8 mouse cellular contexts compared by ENCODE assay signal in genomic region chr16:49278478-49278877, GRCm38 (mm10).
DNase-seq lines count a peak whose midpoint lies in the region; ATAC-seq and TF ChIP-seq lines count a peak whose summit lies in the region.

No protein-coding gene starts in this region.

- peak; percentile 43; the same call in 1 of the 2 replicates for TF ChIP-seq CTCF in small intestine, adult 2 months (IDR thresholded peaks at IDR 0.05; ENCODE audit: extremely low read depth, insufficient read length, insufficient replicate concordance, low read depth, low read length)

- ATAC-seq in intestine, embryonic 14.5 days (replicated peaks; ENCODE audit: low FRiP score, low TSS enrichment, low read depth), result no peak; the same call in 1 of the 2 replicates
- no peak for ATAC-seq in intestine, embryonic 16.5 days
- ATAC-seq in cerebellum, adult (ENCODE audit: insufficient number of reproducible peaks, low FRiP score, low TSS enrichment), result peak; percentile 91
- peak; percentile 95 for ATAC-seq in forebrain, embryonic 13.5 days
- peak; percentile 59; the same call in 1 of the 2 replicates for ATAC-seq in hindbrain, embryonic 15.5 days (ENCODE audit: low FRiP score, low read depth)

- no peaks in the 10 kb centered on the region for H3K4me1 ChIP-seq in intestine, embryonic 14.5 days (replicated peaks; ENCODE audit: control insufficient read depth, insufficient read depth, low read length)
- H3K4me1 ChIP-seq in intestine, embryonic 16.5 days (ENCODE audit: control insufficient read depth, insufficient read depth, low read length), result no peaks in the 10 kb centered on the region
- no peaks in the 10 kb centered on the region for H3K4me1 ChIP-seq in forebrain, embryonic 13.5 days
- no peaks in the 10 kb centered on the region for H3K4me1 ChIP-seq in hindbrain, embryonic 15.5 days (replicated peaks)
- no peaks in the 10 kb centered on the region for H3K4me1 ChIP-seq in midbrain, embryonic 10.5 days
- H3K4me1 ChIP-seq in small intestine, adult 2 months (ENCODE audit: control insufficient read depth, insufficient read depth, insufficient read length, low read length), result no peaks in the 10 kb centered on the region

- no peak overlapping the region for H3K9ac ChIP-seq in intestine, embryonic 14.5 days (ENCODE audit: low read length)
- H3K9ac ChIP-seq in intestine, embryonic 16.5 days (ENCODE audit: low read depth, low read length), result no peak overlapping the region
- no peak overlapping the region for H3K9ac ChIP-seq in forebrain, embryonic 13.5 days
- no peak overlapping the region for H3K9ac ChIP-seq in hindbrain, embryonic 15.5 days

- 3% methylated on average over 2 of the region's 2 CpGs for WGBS in intestine, embryonic 14.5 days
- 9% methylated on average over 2 of the region's 2 CpGs for WGBS in intestine, embryonic 16.5 days
- WGBS in forebrain, embryonic 13.5 days, result 3% methylated on average over 2 of the region's 2 CpGs
- WGBS in hindbrain, embryonic 15.5 days, result 4% methylated on average over 2 of the region's 2 CpGs
- WGBS in midbrain, embryonic 10.5 days, result 2% methylated on average over 2 of the region's 2 CpGs
- 11% methylated on average over 2 of the region's 2 CpGs for WGBS in small intestine, adult 2 months

- peak; percentile 87 for DNase-seq in intestine, embryonic 14.5 days (ENCODE audit: low spot score)
- DNase-seq in layer of hippocampus, postnatal 25 days (ENCODE audit: extremely low spot score in 1 of 2, low spot score in 1 of 2), result peak; percentile 34 to 74
- DNase-seq in midbrain, embryonic 10.5 days (ENCODE audit: low spot score), result peak; percentile 64

- no peaks in the 10 kb centered on the region for H3K9me3 ChIP-seq in intestine, embryonic 14.5 days (ENCODE audit: control insufficient read depth, low read length)
- H3K9me3 ChIP-seq in intestine, embryonic 16.5 days (ENCODE audit: control insufficient read depth, low read length), result no peaks in the 10 kb centered on the region
- H3K9me3 ChIP-seq in forebrain, embryonic 13.5 days (replicated peaks), result no peaks in the 10 kb centered on the region
- no peaks in the 10 kb centered on the region for H3K9me3 ChIP-seq in hindbrain, embryonic 15.5 days
- no peaks in the 10 kb centered on the region for H3K9me3 ChIP-seq in midbrain, embryonic 10.5 days (replicated peaks)

- no peak overlapping the region for H3K4me2 ChIP-seq in intestine, embryonic 14.5 days (ENCODE audit: low read length)
- no peak overlapping the region for H3K4me2 ChIP-seq in intestine, embryonic 16.5 days (ENCODE audit: low read depth, low read length)
- no peak overlapping the region for H3K4me2 ChIP-seq in forebrain, embryonic 13.5 days
- no peak overlapping the region for H3K4me2 ChIP-seq in hindbrain, embryonic 15.5 days

- no peak for TF ChIP-seq POLR2A in small intestine, adult 2 months (IDR thresholded peaks at IDR 0.05; ENCODE audit: low read depth, low read length)

- H3K27me3 ChIP-seq in intestine, embryonic 14.5 days (replicated peaks; ENCODE audit: control insufficient read depth, insufficient read depth, low read length), result no peaks in the 10 kb centered on the region
- H3K27me3 ChIP-seq in intestine, embryonic 16.5 days (replicated peaks; ENCODE audit: control insufficient read depth, insufficient read depth, low read length), result no peaks in the 10 kb centered on the region
- no peaks in the 10 kb centered on the region for H3K27me3 ChIP-seq in forebrain, embryonic 13.5 days
- no peaks in the 10 kb centered on the region for H3K27me3 ChIP-seq in hindbrain, embryonic 15.5 days
- no peaks in the 10 kb centered on the region for H3K27me3 ChIP-seq in midbrain, embryonic 10.5 days (ENCODE audit: low read depth, poor library complexity, severe bottlenecking)
- no peaks in the 10 kb centered on the region for H3K27me3 ChIP-seq in small intestine, adult 2 months (ENCODE audit: control insufficient read depth, insufficient read depth, low read length)

- H3K27ac ChIP-seq in intestine, embryonic 14.5 days (ENCODE audit: low read depth), result no peak overlapping the region
- H3K27ac ChIP-seq in intestine, embryonic 16.5 days (ENCODE audit: low read length), result no peak overlapping the region
- H3K27ac ChIP-seq in forebrain, embryonic 13.5 days, result no peak overlapping the region
- no peak overlapping the region for H3K27ac ChIP-seq in hindbrain, embryonic 15.5 days (replicated peaks)
- H3K27ac ChIP-seq in midbrain, embryonic 10.5 days (replicated peaks), result no peak overlapping the region
- no peak overlapping the region for H3K27ac ChIP-seq in small intestine, adult 2 months (ENCODE audit: insufficient read depth, low read depth, low read length)

- no peak overlapping the region for H3K4me3 ChIP-seq in intestine, embryonic 14.5 days (ENCODE audit: low read depth, low read length)
- no peak overlapping the region for H3K4me3 ChIP-seq in intestine, embryonic 16.5 days (ENCODE audit: low read length)
- H3K4me3 ChIP-seq in forebrain, embryonic 13.5 days, result no peak overlapping the region
- H3K4me3 ChIP-seq in hindbrain, embryonic 15.5 days, result no peak overlapping the region
- no peak overlapping the region for H3K4me3 ChIP-seq in midbrain, embryonic 10.5 days
- H3K4me3 ChIP-seq in small intestine, adult 2 months (ENCODE audit: low read depth, low read length), result no peak overlapping the region

- H3K36me3 ChIP-seq in intestine, embryonic 14.5 days (ENCODE audit: control insufficient read depth, insufficient read depth, low read length), result no peaks in the 10 kb centered on the region
- H3K36me3 ChIP-seq in intestine, embryonic 16.5 days (ENCODE audit: control insufficient read depth, insufficient read depth, low read length), result no peaks in the 10 kb centered on the region
- no peaks in the 10 kb centered on the region for H3K36me3 ChIP-seq in forebrain, embryonic 13.5 days (ENCODE audit: poor library complexity, severe bottlenecking)
- H3K36me3 ChIP-seq in hindbrain, embryonic 15.5 days, result no peaks in the 10 kb centered on the region
- no peaks in the 10 kb centered on the region for H3K36me3 ChIP-seq in midbrain, embryonic 10.5 days
- no peaks in the 10 kb centered on the region for H3K36me3 ChIP-seq in small intestine, adult 2 months (ENCODE audit: control insufficient read depth, insufficient read depth, low read length)

Comparison
In these comparisons a context has a peak if more than half of its experiments do, and no peak if none do; other contexts are left out.
1. ATAC-seq: peak in cerebellum, adult (single experiment), forebrain, embryonic 13.5 days (single experiment) and hindbrain, embryonic 15.5 days (single experiment); none in intestine, embryonic 14.5 days (single experiment) and intestine, embryonic 16.5 days (single experiment).
2. Peak in every context shown above with its lines, with median percentiles within 50 percentile points of each other: DNase-seq.